In the genomic region with DNA sequence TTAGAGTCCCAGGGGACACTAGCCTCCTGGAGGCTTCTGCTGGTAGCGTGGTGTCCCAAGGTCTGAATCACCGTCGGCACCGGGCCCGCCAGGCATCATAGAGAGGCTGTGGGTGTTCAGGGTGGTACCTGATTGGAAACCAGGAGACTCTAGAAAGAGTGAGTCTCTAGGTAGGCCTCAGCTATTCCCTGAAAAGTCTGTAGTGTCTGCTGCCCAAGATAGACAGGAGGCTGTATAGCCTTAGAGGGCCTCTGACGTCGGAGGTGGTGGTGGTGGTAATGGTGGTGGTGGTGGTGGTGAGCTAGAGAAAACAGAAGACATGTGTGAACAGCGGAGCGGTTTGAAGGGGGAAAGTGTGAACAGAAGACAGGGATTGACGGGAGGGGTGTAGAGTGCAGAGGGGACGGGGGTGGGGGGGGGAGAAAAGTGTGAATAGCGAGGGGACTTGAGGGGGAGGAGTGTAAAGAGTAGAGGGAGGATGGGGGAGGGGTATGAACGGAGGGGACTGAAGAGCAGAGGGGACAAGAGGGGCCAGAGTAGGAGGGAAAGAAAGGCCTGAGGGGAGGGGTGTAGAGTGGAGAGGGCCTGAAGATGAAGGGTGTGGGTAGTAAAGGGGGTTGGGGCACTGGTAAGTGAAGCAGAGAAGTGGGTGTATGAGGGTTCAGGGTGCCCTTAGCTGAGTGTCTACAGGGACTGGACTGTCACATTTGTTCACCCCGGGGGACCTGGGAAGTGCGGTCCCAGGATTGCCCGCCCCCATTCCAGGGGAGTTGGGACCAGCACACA, we compare ENCODE assay signal across 8 mouse cellular contexts.
A peak's percentile ranks its signal among the peaks of the same experiment; 100 is the strongest.
DNase-seq lines count a peak whose midpoint lies in the region; ATAC-seq and TF ChIP-seq lines count a peak whose summit lies in the region.

No protein-coding gene starts in this region.

- peak overlapping the region; percentile 56 for H3K4me2 ChIP-seq in midbrain, embryonic 11.5 days

- H3K4me3 ChIP-seq in heart, embryonic 10.5 days = peak overlapping the region; percentile 67
- H3K4me3 ChIP-seq in ES-E14 (ENCODE audit: insufficient read depth in 1 of 2, low read depth in 1 of 2, low read length in 2 of 2, poor library complexity in 1 of 2, severe bottlenecking in 1 of 2) = peak overlapping the region; percentile 54 to 57; a peak in 3 of 4 replicates
- peak overlapping the region; percentile 35 for H3K4me3 ChIP-seq in midbrain, embryonic 11.5 days (ENCODE audit: low read depth, low read length)

- H3K4me1 ChIP-seq in heart, embryonic 10.5 days = peaks cover 23% of the 10 kb centered on the region
- H3K4me1 ChIP-seq in ES-E14 (ENCODE audit: control insufficient read depth in 2 of 2, insufficient read depth in 2 of 2, low read length in 2 of 2, poor library complexity in 1 of 2) = peaks cover 0 to 6% of the 10 kb centered on the region in 2 experiments; a peak in 1 of 4 replicates
- H3K4me1 ChIP-seq in midbrain, embryonic 11.5 days (ENCODE audit: control insufficient read depth, insufficient read depth, low read length) = peaks cover 29% of the 10 kb centered on the region

- H3K9me3 ChIP-seq in heart, embryonic 10.5 days = 0 out of 2 replicates have a peak, but pooled peaks cover 3% of the 10 kb centered on the region
- H3K9me3 ChIP-seq in ES-E14 (ENCODE audit: control insufficient read depth, insufficient read depth, low read depth, low read length) = no peaks in the 10 kb centered on the region
- H3K9me3 ChIP-seq in midbrain, embryonic 11.5 days (ENCODE audit: control insufficient read depth, low read length) = no peaks in the 10 kb centered on the region

- no peaks in the 10 kb centered on the region for H3K36me3 ChIP-seq in heart, embryonic 10.5 days
- H3K36me3 ChIP-seq in ES-E14 (ENCODE audit: control insufficient read depth, insufficient read depth, low read length, poor library complexity, severe bottlenecking) = no peaks in the 10 kb centered on the region
- H3K36me3 ChIP-seq in midbrain, embryonic 11.5 days (ENCODE audit: control insufficient read depth, insufficient read depth, low read length) = no peaks in the 10 kb centered on the region

- in situ Hi-C loops in ES-E14 (cut with MboI; ENCODE audit: low sequenced_read_pairs in 2 of 2, unreplicated experiment in 2 of 2) = no loop called here

- DNase-seq in heart, embryonic 10.5 days (ENCODE audit: low spot score) = peak; percentile 59
- no peak for DNase-seq in heart, adult 9 months (ENCODE audit: low spot score in 2 of 2)
- DNase-seq in ES-E14 (ENCODE audit: low read depth, low spot score) = no peak
- DNase-seq in forelimb bud, embryonic 11.5 days (ENCODE audit: low read depth, low spot score) = peak; percentile 20
- no peak for DNase-seq in midbrain, embryonic 11.5 days (ENCODE audit: low spot score, missing footprints)
- no peak for DNase-seq in urinary bladder, postnatal 25 days (ENCODE audit: low spot score)
- DNase-seq in urinary bladder, adult 2 months (ENCODE audit: low spot score) = no peak
- DNase-seq in cerebellum, postnatal 14 days = no peak

- 16% methylated on average over 16 of the region's 16 CpGs for WGBS in heart, embryonic 10.5 days
- WGBS in midbrain, embryonic 11.5 days = 20% methylated on average over 16 of the region's 16 CpGs

- no peak; the same call in 1 of the 2 replicates for ATAC-seq in midbrain, embryonic 11.5 days (ENCODE audit: low FRiP score)

- H3K27ac ChIP-seq in heart, embryonic 10.5 days = 0 out of 2 replicates have a peak overlapping the region, but pooled peaks have one; percentile 74
- H3K27ac ChIP-seq in ES-E14 (ENCODE audit: insufficient read depth, low read depth, low read length, poor library complexity, severe bottlenecking) = no peak overlapping the region
- no peak overlapping the region for H3K27ac ChIP-seq in midbrain, embryonic 11.5 days (ENCODE audit: low read depth, low read length)

- peak overlapping the region; percentile 26; the same call in 1 of the 2 replicates for H3K9ac ChIP-seq in ES-E14 (ENCODE audit: insufficient read depth, low read depth, low read length, poor library complexity, severe bottlenecking)
- H3K9ac ChIP-seq in midbrain, embryonic 11.5 days (ENCODE audit: low read length) = no peak overlapping the region

- H3K27me3 ChIP-seq in heart, embryonic 10.5 days (ENCODE audit: insufficient read depth, poor library complexity, severe bottlenecking) = peaks cover 78% of the 10 kb centered on the region
- peaks cover 38% of the 10 kb centered on the region for H3K27me3 ChIP-seq in midbrain, embryonic 11.5 days (ENCODE audit: control insufficient read depth, insufficient read depth, low read length)

TF ChIP-seq in ES-E14, 5 proteins besides CTCF, POLR2A, EP300 and RAD21:
- no peak for TF ChIP-seq HCFC1 (IDR thresholded peaks at IDR 0.05; ENCODE audit: borderline replicate concordance, insufficient read depth, low read length)
- no peak for TF ChIP-seq MAFK (IDR thresholded peaks at IDR 0.05; ENCODE audit: insufficient read depth, low read depth, low read length)
- TF ChIP-seq ZNF384 (IDR thresholded peaks at IDR 0.05; ENCODE audit: low read depth, low read length) = no peak
- TF ChIP-seq CHD2 (IDR thresholded peaks at IDR 0.05; ENCODE audit: low read depth, low read length) = no peak
- TF ChIP-seq ZC3H11A (IDR thresholded peaks at IDR 0.05; ENCODE audit: borderline replicate concordance, low read depth, low read length) = no peak

Comparison
In these comparisons a context has a peak if more than half of its experiments do, and no peak if none do; other contexts are left out.
1. DNase-seq: peak in heart, embryonic 10.5 days (single experiment) and forelimb bud, embryonic 11.5 days (single experiment); none in heart, adult 9 months (0 of 2), ES-E14 (single experiment), midbrain, embryonic 11.5 days (single experiment), urinary bladder, postnatal 25 days (single experiment), urinary bladder, adult 2 months (single experiment) and cerebellum, postnatal 14 days (0 of 2).
2. Peak in every context shown above with its lines, with median percentiles within 50 percentile points of each other: H3K4me3 ChIP-seq.